Mouse (Mus musculus) myocyte (in vitro differentiated cells): ENCODE data around the gene Acsl1. TPM values are rescaled to one million over a fixed set of nuclear protein-coding genes. Genes with fewer than 3 reads are reported as not detected.

Source experiments
- H3K27me3 ChIP-seq: one replicate; pipeline ENCODE4 v1.6.1; 2011; ENCODE audit not compliant: control insufficient read depth, insufficient read depth, insufficient read length
- H3K36me3 ChIP-seq: one replicate; pipeline ENCODE4 v1.6.1; 2011; ENCODE audit not compliant: control insufficient read depth, insufficient read depth
- H3K4me2 ChIP-seq: one replicate; pipeline ENCODE4 v1.6.1; 2011; ENCODE audit warnings: low read depth, control low read depth
- H3K4me3 ChIP-seq: one replicate; pipeline ENCODE4 v1.5.1; 2011; ENCODE audit warnings: mild to moderate bottlenecking, control low read depth, moderate library complexity
- H3K79me2 ChIP-seq: one replicate; pipeline ENCODE4 v1.6.1; 2011; ENCODE audit not compliant: control insufficient read depth, insufficient read depth
- H3ac ChIP-seq: one replicate; pipeline ENCODE4 v1.6.1; 2011; ENCODE audit not compliant: control insufficient read depth, insufficient read length
- CEBPB ChIP-seq: IDR thresholded peaks from 2 replicates; pipeline ENCODE4 v1.6.1; 2011; ENCODE audit warnings: mild to moderate bottlenecking, moderate library complexity; ENCODE audit not compliant: poor library complexity, insufficient read depth, severe bottlenecking
- E2F4 ChIP-seq: IDR thresholded peaks from one replicate; pipeline ENCODE4 v1.6.1; 2011; ENCODE audit warnings: mild to moderate bottlenecking, control low read depth, moderate library complexity; ENCODE audit not compliant: insufficient read depth
- MAX ChIP-seq: IDR thresholded peaks from one replicate; pipeline ENCODE4 v1.6.1; 2011; ENCODE audit warnings: low read depth, mild to moderate bottlenecking, control low read depth
- MYOD1 ChIP-seq, 3 experiments: IDR thresholded peaks; one replicate each; pipeline ENCODE4 v1.6.1; 2011; ENCODE audit warnings: control low read depth in 2 of 3, low read depth in 2 of 3, mild to moderate bottlenecking in 2 of 3, moderate library complexity in 1 of 3; ENCODE audit not compliant: insufficient read length in 2 of 3, control insufficient read depth in 1 of 3
- MYOG ChIP-seq, 3 experiments: IDR thresholded peaks; one replicate each; pipeline ENCODE4 v1.6.1; 2011; ENCODE audit warnings: control low read depth in 2 of 3, low read depth in 2 of 3, mild to moderate bottlenecking in 2 of 3; ENCODE audit not compliant: insufficient read length in 2 of 3, control insufficient read depth in 1 of 3, insufficient read depth in 1 of 3
- POLR2A ChIP-seq: IDR thresholded peaks from one replicate; pipeline ENCODE4 v1.6.1; 2011; ENCODE audit warnings: low read depth, mild to moderate bottlenecking, control low read depth, moderate library complexity; ENCODE audit not compliant: insufficient read length
- POLR2AphosphoS2 ChIP-seq: IDR thresholded peaks from one replicate; pipeline ENCODE4 v1.6.1; 2011; ENCODE audit warnings: low read depth, control low read depth; ENCODE audit not compliant: insufficient read length
- REST ChIP-seq: IDR thresholded peaks from one replicate; pipeline ENCODE4 v1.6.1; 2011; ENCODE audit warnings: mild to moderate bottlenecking, control low read depth, moderate library complexity; ENCODE audit not compliant: insufficient read depth, insufficient read length
- SRF ChIP-seq: IDR thresholded peaks from one replicate; pipeline ENCODE4 v1.6.1; 2011; ENCODE audit warnings: low read depth; ENCODE audit not compliant: control insufficient read depth, insufficient read length
- TCF12 ChIP-seq: IDR thresholded peaks from one replicate; pipeline ENCODE4 v1.6.1; 2011; ENCODE audit warnings: mild to moderate bottlenecking, control low read depth; ENCODE audit not compliant: poor library complexity, insufficient read depth, severe bottlenecking
- TCF3 ChIP-seq: IDR thresholded peaks from one replicate; pipeline ENCODE4 v1.6.1; 2011; ENCODE audit warnings: low read depth, control low read depth; ENCODE audit not compliant: insufficient read length
- USF1 ChIP-seq: IDR thresholded peaks from one replicate; pipeline ENCODE4 v1.6.1; 2011; ENCODE audit warnings: low read depth, mild to moderate bottlenecking, control low read depth, moderate library complexity
- polyA plus RNA-seq: library from polyadenylated mRNA; unstranded; fragments of >200 nt; fragmentation: generic; extraction: Trizol; gene quantifications from one replicate; pipeline ENCODE4 v1.2.1, GENCODE M21; 2012; ENCODE audit warnings: missing spikeins

Gene Acsl1
- polyA plus RNA-seq, 1 experiment: 12.7 TPM

DNA sequence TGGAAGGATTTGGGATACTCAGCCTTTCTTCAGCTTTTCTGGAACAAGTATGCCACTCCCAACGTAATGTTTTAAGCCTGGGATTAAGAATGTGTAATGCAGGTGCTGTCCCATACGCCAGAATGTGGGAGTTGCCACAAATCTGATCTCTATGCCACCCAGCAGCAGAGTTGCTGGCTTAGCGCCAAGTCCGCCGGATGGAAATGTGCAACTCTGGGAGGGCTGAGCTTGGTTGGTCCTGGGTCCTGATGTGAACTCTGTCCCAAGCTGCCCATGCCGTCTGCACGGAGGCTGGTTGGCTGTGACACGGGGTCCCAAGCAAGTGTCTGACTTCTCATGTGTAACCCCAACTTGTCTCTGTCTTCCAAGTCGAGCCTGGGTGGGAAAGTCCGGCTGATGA, 56.0 kb downstream of the Acsl1 start:
- H3K4me2 ChIP-seq: no peak overlapping the region
- H3ac ChIP-seq: no peak overlapping the region
- no peaks in the 10 kb centered on the region for H3K36me3 ChIP-seq
- no peaks in the 10 kb centered on the region for H3K79me2 ChIP-seq
- H3K27me3 ChIP-seq: no peaks in the 10 kb centered on the region
- TF ChIP-seq MYOD1 (IDR thresholded peaks at IDR 0.05; ENCODE audit: control insufficient read depth in 1 of 3, insufficient read length in 2 of 3, low read depth in 2 of 3) (no peak), POLR2A (no peak), POLR2AphosphoS2 (no peak), TCF12 (no peak), MYOG (IDR thresholded peaks at IDR 0.05; ENCODE audit: control insufficient read depth in 1 of 3, insufficient read depth in 1 of 3, insufficient read length in 2 of 3, low read depth in 2 of 3) (no peak), SRF (no peak), E2F4 (no peak)
- no peak overlapping the region for H3K4me3 ChIP-seq

DNA sequence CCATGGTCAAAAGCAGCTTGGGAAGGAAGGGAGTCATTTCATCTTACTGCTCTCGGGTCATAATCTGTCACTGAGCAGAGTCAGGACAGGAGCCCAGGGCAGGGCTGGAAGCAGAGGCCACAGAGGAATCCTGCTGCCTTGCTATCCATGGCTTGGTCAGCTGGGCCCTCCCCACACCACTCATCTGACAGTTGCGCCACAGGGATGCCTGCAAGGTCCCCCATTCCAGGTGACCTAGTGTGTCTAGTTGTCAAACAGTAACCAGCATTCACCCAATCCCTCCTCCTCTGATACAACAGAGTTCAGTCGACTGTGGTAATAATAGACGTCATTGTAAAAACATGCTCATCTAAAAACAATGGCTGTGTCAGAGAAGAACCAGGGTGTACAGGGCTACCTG, 58.7 kb downstream of the Acsl1 start:
- H3K27me3 ChIP-seq: no peaks in the 10 kb centered on the region
- no peak overlapping the region for H3K4me2 ChIP-seq
- H3ac ChIP-seq: no peak overlapping the region
- no peak overlapping the region for H3K4me3 ChIP-seq
- H3K36me3 ChIP-seq: peaks cover 3% of the 10 kb centered on the region
- H3K79me2 ChIP-seq: no peaks in the 10 kb centered on the region
- TF ChIP-seq E2F4 (no peak), POLR2A (no peak), TCF12 (no peak), MYOG (IDR thresholded peaks at IDR 0.05; ENCODE audit: control insufficient read depth in 1 of 3, insufficient read depth in 1 of 3, insufficient read length in 2 of 3, low read depth in 2 of 3) (no peak), REST (no peak), SRF (no peak), TCF3 (no peak), MAX (no peak), POLR2AphosphoS2 (no peak), MYOD1 (IDR thresholded peaks at IDR 0.05; ENCODE audit: control insufficient read depth in 1 of 3, insufficient read length in 2 of 3, low read depth in 2 of 3) (no peak), USF1 (no peak), CEBPB (no peak)

DNA sequence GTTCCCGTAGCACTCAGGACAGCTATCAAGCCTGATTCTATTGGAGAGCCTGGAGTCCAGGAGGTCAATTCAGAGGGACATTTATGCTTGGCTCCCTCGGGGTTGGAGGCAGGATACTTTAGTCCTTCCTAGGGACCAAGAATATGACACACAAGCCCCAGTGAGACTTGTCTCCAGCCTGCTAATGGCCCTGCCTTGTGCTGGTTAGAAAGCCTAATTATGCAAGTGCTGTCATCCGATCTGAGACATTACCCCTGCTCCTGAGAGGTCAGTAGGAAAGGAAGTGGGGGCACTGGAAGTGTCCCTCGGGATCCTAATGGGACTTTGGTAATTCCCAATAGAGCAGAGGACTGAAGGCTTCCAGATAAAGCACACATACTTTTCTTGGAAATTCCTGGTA, 59.7 kb downstream of the Acsl1 start:
- no peak overlapping the region for H3ac ChIP-seq
- peaks cover 3% of the 10 kb centered on the region for H3K36me3 ChIP-seq
- no peaks in the 10 kb centered on the region for H3K79me2 ChIP-seq
- H3K27me3 ChIP-seq: no peaks in the 10 kb centered on the region
- H3K4me3 ChIP-seq: no peak overlapping the region
- no peak for TF ChIP-seq MYOD1 (IDR thresholded peaks at IDR 0.05; ENCODE audit: control insufficient read depth in 1 of 3, insufficient read length in 2 of 3, low read depth in 2 of 3)
- TF ChIP-seq USF1: no peak
- TF ChIP-seq SRF: no peak
- TF ChIP-seq POLR2A: no peak
- TF ChIP-seq MYOG (IDR thresholded peaks at IDR 0.05; ENCODE audit: control insufficient read depth in 1 of 3, insufficient read depth in 1 of 3, insufficient read length in 2 of 3, low read depth in 2 of 3): no peak
- no peak for TF ChIP-seq MAX
- TF ChIP-seq REST: no peak
- no peak for TF ChIP-seq POLR2AphosphoS2
- no peak for TF ChIP-seq E2F4
- TF ChIP-seq TCF3: no peak
- TF ChIP-seq CEBPB: no peak
- no peak overlapping the region for H3K4me2 ChIP-seq

DNA sequence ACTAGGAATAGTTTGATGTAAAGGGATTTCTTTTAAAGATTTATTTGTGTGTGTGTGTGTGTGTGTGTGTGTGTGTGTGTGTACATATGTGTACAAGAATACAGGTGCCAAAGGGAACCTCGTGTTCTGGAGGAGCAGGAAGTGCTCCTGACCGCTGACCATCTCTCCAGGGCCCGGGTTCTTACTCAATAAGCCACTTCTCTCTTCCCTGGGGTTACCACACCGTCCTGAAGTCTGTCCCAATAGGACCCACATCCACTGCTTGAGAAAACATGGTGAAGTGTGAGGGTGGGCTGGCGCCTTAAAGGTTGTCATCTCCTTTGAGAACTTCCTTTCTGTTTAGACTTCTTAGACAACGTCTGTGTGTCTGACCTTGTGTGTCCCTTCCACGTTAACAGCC, 63.1 kb downstream of the Acsl1 start:
- TF ChIP-seq POLR2AphosphoS2 (no peak), REST (no peak), CEBPB (no peak), USF1 (no peak), MAX (no peak), POLR2A (no peak), SRF (no peak), MYOG (IDR thresholded peaks at IDR 0.05; ENCODE audit: control insufficient read depth in 1 of 3, insufficient read depth in 1 of 3, insufficient read length in 2 of 3, low read depth in 2 of 3) (no peak), TCF3 (no peak), TCF12 (no peak), E2F4 (no peak), MYOD1 (IDR thresholded peaks at IDR 0.05; ENCODE audit: control insufficient read depth in 1 of 3, insufficient read length in 2 of 3, low read depth in 2 of 3) (no peak)
- Histone ChIP-seq H3K27me3 (no peaks in the 10 kb centered on the region), H3K36me3 (peaks cover 3% of the 10 kb centered on the region), H3K79me2 (no peaks in the 10 kb centered on the region), H3ac (no peak overlapping the region), H3K4me2 (no peak overlapping the region), H3K4me3 (no peak overlapping the region)

DNA sequence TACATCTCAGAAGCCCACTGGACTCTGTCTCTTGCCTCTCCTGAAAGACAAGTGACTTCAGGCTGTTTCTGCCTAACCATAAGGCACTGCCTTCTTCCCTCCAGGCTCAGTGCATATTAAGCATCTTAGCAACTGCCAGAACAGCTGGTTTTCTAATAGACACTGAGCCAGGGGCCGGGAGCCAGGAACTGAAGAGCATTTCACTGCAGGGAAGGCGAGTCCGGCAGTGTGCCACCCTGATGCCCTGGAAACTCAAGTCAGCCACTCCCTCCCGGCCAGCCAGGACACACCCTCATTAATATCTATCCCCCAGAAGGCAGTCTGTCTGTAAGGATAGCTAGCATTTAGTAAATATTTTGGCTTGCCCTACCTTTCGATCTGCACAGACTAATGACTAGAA, 68.9 kb downstream of the Acsl1 start:
- no peak overlapping the region for H3K4me3 ChIP-seq
- no peak for TF ChIP-seq E2F4
- TF ChIP-seq MYOG (IDR thresholded peaks at IDR 0.05; ENCODE audit: control insufficient read depth in 1 of 3, insufficient read depth in 1 of 3, insufficient read length in 2 of 3, low read depth in 2 of 3): peak in 1 of 3 experiments; percentile 37
- H3K4me2 ChIP-seq: peak overlapping the region; percentile 16
- H3K27me3 ChIP-seq: no peaks in the 10 kb centered on the region
- no peak overlapping the region for H3ac ChIP-seq
- no peaks in the 10 kb centered on the region for H3K36me3 ChIP-seq
- no peaks in the 10 kb centered on the region for H3K79me2 ChIP-seq
